Mouse (Mus musculus) splenic B cell, adult 2 months (primary cell): ENCODE measurements around the gene Hivep3.

Experiments used
- DNase-seq: peaks from one replicate; pipeline ENCODE4 v3.0.0-alpha.2; 2011; ENCODE audit warnings: low read depth, low spot score
- H3K27me3 ChIP-seq: 2 replicates; pipeline ENCODE4 v1.6.1; 2012; ENCODE audit warnings: mild to moderate bottlenecking, low read length, moderate library complexity, mixed read lengths; ENCODE audit not compliant: control insufficient read depth, poor library complexity, insufficient read depth, severe bottlenecking
- H3K36me3 ChIP-seq: 2 replicates; pipeline ENCODE4 v1.6.1; 2012; ENCODE audit warnings: mild to moderate bottlenecking, low read length, moderate library complexity, mixed read lengths; ENCODE audit not compliant: control insufficient read depth, poor library complexity, insufficient read depth, severe bottlenecking

Hivep3 gene

GRCm38 (mm10) chr4:119886621-119887020, 153.0 kb downstream of the Hivep3 start:
- no peak for DNase-seq
- Histone ChIP-seq H3K27me3 (no peaks in the 10 kb centered on the region), H3K36me3 (no peaks in the 10 kb centered on the region)

DNA sequence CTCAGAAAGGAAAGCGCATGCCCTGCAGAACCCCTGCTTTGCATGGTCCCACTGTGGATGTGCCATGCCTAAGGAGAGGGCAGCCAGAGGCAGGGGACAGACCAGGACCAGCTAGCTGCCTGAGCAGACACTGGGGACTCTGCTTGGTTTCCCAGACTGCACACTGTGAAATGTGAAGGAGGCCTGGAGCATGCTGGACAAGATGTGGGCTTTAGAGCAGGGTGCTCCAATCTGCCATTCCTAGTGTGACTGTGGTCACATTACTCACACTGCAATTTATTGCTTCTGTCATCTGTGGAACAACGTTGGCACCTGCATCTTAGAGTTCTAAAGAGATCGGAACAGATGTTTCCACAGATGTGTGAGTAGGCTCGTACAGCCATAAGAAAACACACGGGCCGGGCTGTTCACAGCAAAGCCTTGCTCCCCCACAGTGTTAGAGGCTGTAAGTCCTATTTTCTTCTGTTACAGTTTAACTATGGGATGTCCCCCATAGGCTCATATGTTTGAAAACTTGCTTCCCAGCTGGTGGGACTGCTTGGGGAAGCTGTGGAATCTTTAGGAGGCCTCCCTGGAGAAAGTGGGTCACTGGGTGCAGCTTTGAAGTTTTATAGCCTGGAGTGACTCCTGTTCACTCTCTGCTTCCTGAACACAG, 154.1 kb downstream of the Hivep3 start:
- Histone ChIP-seq H3K36me3 (no peaks in the 10 kb centered on the region), H3K27me3 (no peaks in the 10 kb centered on the region)
- no peak for DNase-seq

DNA sequence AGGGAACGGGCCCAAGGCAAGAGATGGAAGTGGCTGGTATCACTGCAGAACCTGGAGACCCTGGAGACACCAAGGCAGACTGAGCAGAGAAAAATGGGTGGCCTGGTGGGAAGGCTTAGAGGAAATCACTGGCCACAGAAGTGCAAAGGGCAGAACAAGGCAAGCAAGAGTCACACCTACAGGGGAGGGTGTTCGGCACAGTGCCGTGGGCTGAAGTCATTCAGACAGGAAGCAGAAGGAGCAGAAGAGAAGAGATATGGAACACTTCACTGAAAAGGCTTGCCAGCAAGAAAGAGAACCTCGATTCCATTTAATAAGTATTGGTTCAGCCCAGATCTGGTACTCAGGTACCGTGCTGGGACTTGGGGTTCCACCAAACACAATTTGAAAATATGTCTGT, 156.2 kb downstream of the Hivep3 start:
- Histone ChIP-seq H3K27me3 (no peaks in the 10 kb centered on the region), H3K36me3 (no peaks in the 10 kb centered on the region)
- DNase-seq: no peak

DNA sequence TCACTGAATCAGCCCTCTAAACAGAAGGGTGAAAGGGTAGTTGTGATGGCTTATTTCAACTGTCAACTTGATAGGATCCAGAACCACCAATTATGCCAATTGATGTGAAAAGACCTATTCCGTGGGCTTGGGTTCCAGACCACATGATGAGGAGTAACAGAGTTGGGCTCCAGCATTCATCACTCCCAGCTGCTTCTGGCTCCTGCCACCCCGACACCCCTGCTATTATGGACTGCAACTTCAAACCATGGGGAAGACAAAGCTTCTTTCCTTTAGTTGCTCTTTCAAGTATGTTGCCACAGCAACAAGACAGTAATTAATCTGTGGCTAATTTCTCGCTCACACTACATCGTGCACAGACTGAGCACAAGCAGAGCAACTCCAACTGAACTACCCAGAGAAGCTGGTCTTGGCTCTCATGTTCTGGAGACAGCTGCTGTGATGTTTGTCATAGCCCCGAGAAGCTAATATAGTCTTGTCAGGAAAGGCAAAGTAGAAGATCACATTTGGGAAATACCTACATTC, 159.7 kb downstream of the Hivep3 start:
- Histone ChIP-seq H3K27me3 (no peaks in the 10 kb centered on the region), H3K36me3 (no peaks in the 10 kb centered on the region)
- DNase-seq: no peak

DNA sequence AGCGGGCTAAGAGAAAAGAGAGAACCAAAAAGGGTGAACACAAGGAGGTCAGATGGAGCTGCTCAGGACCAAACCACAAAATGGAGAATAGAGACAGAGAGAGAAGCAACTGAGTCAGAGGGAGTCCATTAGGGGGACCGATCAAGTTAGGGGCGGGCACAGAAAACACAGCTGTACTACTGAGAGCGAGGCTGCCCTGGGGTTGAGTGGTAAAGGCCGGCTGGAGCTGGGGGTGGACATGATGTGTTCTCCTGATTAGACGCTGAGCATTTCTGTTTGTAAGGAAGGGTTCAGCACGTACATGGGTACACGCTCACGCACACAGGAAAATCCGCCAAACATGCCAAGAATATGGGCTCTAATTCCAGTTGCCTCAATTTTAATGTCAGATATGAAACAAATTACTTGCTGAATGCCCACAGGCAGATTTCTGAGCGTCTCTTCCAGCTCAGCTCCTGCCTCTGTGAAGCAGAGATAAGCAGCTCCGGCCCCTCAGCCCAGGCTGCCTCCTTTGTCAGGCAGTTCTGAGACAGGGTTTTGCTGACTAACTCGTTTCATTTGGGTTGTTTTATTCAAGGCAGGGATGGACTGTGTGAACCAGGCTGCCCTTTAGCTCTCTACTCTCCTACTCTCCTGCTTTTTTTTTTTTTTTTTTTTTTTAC, 161.3 kb downstream of the Hivep3 start:
- Histone ChIP-seq H3K36me3 (no peaks in the 10 kb centered on the region), H3K27me3 (no peaks in the 10 kb centered on the region)
- no peak for DNase-seq

- H3K27me3 ChIP-seq: no peaks in the 10 kb centered on the region
- no peaks in the 10 kb centered on the region for H3K36me3 ChIP-seq
- no peak for DNase-seq
Measured at GRCm38 (mm10) chr4:119895504-119895903, 161.9 kb downstream of the Hivep3 start.

DNA sequence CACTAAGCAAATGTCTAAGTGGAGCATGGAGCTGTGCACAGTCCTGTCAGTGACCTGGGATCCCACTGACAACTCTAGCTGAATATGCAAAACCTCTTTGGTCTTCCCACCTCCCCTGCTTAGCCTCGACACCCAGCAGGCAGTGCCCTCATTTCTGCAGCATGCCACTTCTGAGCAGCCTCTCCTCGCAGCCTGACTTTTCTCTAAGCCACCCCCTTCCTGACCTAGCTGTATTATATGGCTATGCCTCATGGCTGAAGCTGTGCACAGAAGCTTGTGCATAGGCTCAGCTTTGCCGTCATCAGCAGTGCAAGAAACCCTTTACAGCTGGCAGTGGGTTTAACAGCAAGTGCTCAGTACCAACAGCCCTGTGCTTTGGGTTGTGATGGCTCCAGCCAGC, 163.0 kb downstream of the Hivep3 start:
- no peak for DNase-seq

GRCm38 (mm10) chr4:119897054-119897855, 163.7 kb downstream of the Hivep3 start:
- Histone ChIP-seq H3K27me3 (no peaks in the 10 kb centered on the region), H3K36me3 (no peaks in the 10 kb centered on the region)
- DNase-seq: no peak

More for the DNA sequence above, 163.0 kb downstream of the Hivep3 start:
- H3K36me3 ChIP-seq: no peaks in the 10 kb centered on the region
- no peaks in the 10 kb centered on the region for H3K27me3 ChIP-seq

DNA sequence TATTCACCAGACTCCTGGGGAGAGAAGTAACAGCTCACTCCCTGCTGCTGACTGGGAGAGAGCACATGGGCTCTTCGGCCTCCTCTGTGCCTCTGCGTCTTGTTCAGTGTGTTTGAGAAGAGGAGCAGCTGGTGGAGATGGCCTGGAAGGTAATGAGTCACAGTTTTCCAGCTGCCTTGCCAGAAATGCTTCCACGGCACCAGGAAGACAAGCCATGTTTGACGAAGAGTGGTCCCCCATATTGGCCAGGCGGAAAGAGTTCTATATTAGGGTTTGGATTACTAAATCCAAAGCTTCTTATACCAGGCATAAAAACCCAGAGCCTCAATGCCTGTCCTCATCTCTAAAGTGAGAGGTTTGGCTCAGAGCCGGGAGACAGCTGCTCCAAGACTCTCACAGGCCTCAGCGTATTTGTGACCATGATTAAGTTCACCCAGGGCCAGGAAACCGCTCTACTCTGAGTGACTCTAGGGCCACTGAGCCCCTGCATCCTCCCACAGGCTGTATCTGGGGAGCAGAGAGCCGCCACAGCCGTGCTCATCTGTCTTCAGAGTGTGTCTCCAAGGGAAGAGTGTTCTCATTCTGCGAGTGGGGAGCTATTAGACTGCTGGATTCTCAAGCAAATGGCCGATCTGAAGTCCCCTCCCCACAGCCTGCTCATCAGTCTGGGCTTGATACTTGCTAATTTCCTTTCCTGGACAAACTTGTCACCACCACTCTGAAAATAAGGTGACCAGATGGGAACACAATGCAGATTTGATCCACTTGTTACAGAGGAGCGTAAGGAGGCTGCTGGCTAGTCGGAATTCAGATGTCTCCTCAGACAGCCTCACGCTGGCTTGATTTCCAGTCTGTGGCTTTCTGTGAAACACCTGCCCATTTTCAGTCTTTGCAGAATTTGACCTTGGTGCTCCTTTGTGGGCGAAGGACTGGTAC, 168.2 kb downstream of the Hivep3 start:
- Histone ChIP-seq H3K36me3 (no peaks in the 10 kb centered on the region), H3K27me3 (no peaks in the 10 kb centered on the region)
- DNase-seq: no peak

DNA sequence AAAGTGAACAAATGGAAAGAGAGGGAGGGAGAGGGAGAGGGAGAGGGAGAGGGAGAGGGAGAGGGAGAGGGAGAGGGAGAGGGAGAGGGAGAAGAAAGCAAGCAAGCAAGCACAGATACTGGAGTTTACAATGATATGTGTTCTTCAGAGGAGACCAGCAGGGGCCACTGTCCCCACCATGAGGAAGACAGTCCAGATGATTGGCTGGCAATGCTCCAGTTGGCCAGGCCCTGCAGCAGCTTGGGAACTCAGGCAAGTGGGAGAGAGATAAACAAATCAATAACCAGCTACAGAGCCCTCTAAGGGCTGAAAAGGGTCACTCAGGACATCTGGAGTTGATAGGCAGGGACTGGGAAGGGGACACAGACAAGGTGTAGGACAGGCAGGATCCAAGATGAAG, 169.7 kb downstream of the Hivep3 start:
- DNase-seq: no peak
- H3K36me3 ChIP-seq: no peaks in the 10 kb centered on the region
- no peaks in the 10 kb centered on the region for H3K27me3 ChIP-seq

DNA sequence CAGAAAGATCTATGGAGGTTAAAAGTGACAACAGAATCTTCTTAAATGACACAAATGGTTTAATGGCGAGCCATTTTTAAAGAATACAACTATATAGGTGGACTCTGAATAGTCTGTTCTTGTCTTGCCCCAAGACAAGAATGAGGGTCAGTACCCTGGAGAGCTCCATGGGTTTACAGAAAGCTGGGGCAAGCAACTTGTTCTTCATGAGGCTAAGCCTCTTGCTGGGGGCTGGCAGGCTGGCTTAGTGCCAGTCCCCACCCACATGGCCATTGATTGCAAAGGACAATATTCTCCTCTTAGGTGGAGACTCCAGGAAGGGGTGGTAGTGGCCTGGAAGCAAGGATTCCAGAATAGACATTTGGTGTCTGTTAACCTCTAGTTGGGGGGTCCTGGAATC, 170.2 kb downstream of the Hivep3 start:
- H3K27me3 ChIP-seq: no peaks in the 10 kb centered on the region

DNA sequence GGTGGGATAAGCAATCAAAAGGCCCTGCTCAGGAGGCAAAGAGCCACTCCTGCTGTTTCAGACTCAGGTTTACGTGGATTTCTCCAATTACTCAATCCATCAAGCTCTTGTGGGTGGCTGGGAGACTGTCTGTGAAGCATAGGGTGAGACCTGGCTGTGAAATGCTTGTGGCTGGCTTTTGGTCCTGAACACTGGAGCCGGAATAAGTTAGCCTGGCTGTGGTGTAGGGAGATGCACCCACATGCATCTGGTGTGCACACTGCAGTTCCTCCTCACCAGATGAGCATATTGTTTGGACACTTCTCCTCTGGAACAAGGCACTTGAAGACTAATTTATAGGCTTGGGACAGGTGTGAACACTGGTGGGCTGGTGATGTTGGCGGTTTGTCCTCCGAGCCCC, 170.7 kb downstream of the Hivep3 start:
- DNase-seq: no peak
- no peaks in the 10 kb centered on the region for H3K36me3 ChIP-seq
- no peaks in the 10 kb centered on the region for H3K27me3 ChIP-seq

More for the DNA sequence above, 170.2 kb downstream of the Hivep3 start:
- peak; percentile 12 for DNase-seq
- no peaks in the 10 kb centered on the region for H3K36me3 ChIP-seq

DNA sequence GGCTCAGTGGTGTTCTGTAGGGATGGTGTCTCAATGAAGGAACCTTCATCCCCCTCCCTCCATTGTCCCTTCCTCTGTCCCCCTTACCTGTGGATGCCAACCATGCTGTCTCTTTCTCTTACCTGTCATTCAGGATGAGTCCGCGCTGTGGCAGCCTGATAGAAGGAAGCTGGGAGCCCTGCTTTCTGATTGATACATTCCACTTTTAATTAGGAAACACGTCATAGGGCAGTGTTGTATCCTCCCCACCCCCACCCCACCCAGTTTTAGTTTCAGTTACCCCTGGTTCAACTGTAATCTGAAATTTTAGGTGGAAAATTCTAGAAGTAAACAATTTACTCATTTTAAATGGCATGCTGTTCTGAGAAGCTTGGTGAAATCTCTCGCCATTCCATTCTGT, 173.5 kb downstream of the Hivep3 start:
- DNase-seq: no peak
- Histone ChIP-seq H3K36me3 (no peaks in the 10 kb centered on the region), H3K27me3 (no peaks in the 10 kb centered on the region)
